Mouse (Mus musculus): ENCODE measurements around the gene Ganab. TPM values are rescaled to one million over a fixed set of nuclear protein-coding genes. Genes with fewer than 3 reads are reported as not detected.
A peak's percentile ranks its signal among the peaks of the same experiment; 100 is the strongest.

The Ganab gene
- polyA plus RNA-seq, 1 experiment from 2014 or later: 118 TPM

DNA sequence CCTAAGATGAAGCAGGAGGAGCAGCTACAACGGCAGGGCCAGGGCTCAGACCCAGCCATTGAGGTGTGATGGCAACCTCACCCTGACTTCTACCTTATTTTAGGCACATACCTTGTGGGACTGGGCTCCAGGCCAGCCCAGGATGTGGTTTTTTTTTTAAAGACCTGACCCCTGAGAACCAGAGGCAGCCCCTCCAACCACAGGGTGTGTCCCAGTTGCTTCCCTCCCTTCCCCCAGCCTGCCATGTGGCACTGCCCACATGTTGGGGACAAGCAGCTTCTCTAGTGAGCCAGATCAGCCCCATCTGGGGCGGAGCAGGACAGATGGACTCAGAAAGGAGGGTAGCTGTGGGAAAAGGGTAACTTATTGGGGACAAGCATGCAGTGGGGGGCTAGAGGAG lies 28.9 kb downstream of the Ganab start:
- no peak for DNase-seq (ENCODE audit: low spot score)
- H3K4me1 ChIP-seq: peaks cover 28% of the 10 kb centered on the region
- peaks cover 60% of the 10 kb centered on the region for H3K36me3 ChIP-seq
- H3K27me3 ChIP-seq (ENCODE audit: low read depth, poor library complexity, severe bottlenecking): no peaks in the 10 kb centered on the region
- H3K27ac ChIP-seq (replicated peaks): no peak overlapping the region
- H3K9me3 ChIP-seq (replicated peaks): no peaks in the 10 kb centered on the region
- 84% methylated on average over 2 of the region's 2 CpGs for WGBS
- no peak overlapping the region for H3K4me3 ChIP-seq

DNA sequence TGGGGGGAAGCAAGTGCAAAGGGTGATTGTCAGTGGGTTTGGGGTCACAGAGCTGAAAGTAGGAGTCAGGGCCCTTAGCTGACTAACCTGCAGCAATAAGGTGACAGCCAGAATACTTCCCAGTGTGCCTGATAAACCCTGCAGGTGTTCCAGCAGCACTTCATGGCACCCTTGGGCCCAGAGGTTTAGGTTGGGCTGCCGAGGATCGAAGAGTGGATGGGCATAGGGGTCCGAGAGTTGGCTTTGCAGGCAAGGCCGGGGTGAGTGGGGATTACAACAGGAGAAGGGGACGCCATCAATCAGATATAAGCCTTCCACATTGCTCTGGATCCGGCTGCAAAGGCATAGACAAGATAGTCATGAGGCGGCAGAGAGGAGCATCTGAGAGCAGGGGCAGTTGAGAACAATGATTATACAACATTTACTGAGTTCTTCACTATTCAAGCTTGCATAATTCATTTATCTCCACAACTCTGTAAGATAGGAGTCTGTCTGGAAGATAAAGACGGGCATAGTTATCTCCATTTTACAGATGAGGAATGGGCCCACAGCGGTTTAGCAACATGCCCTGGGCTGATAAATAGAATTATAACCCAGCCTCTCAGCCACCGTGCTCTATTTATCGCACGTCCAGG lies 30.1 kb downstream of the Ganab start:
- 92% methylated on average over 12 of the region's 12 CpGs for WGBS
- H3K36me3 ChIP-seq: peaks cover 57% of the 10 kb centered on the region

DNA sequence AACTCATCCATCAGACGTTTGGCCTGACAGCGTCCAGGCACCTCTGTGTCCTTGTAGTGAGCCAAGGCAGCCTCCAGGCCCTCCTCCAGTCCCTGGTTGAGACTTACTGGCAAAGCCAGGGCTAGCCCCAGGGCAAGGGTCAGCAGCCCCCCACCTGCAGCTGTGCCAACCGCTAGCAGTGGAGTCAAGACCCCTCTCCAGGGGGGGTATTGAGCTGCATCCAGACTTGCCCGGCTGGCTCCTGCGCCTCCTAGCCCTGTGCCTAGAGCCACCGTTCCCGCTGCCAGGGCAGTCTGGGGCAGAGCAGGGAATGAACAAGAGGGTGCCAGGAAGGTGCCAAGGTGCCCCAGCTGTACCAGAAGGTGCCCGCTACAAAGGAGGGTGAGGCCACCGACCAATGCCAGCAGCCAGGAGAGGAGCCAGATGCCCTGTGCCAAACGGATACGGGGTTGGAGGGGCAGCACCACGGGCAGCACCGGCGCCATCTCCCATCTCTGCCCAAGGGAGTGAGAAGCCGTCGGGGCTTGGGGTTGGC lies 30.9 kb downstream of the Ganab start:
- DNase-seq (ENCODE audit: low spot score): no peak
- peak overlapping the region; percentile 83 for H3K4me3 ChIP-seq
- WGBS: 16% methylated on average over 16 of the region's 16 CpGs
- H3K9me3 ChIP-seq (replicated peaks): no peaks in the 10 kb centered on the region
- peak overlapping the region; percentile 90 for H3K27ac ChIP-seq (replicated peaks)
- no peaks in the 10 kb centered on the region for H3K27me3 ChIP-seq (ENCODE audit: low read depth, poor library complexity, severe bottlenecking)
- H3K4me1 ChIP-seq: peaks cover 27% of the 10 kb centered on the region
- peaks cover 57% of the 10 kb centered on the region for H3K36me3 ChIP-seq

More for the DNA sequence above, 30.1 kb downstream of the Ganab start:
- no peaks in the 10 kb centered on the region for H3K9me3 ChIP-seq (replicated peaks)
- H3K27me3 ChIP-seq (ENCODE audit: low read depth, poor library complexity, severe bottlenecking): no peaks in the 10 kb centered on the region
- DNase-seq (ENCODE audit: low spot score): no peak
- no peak overlapping the region for H3K4me3 ChIP-seq
- H3K27ac ChIP-seq (replicated peaks): no peak overlapping the region
- H3K4me1 ChIP-seq: peaks cover 27% of the 10 kb centered on the region

DNA sequence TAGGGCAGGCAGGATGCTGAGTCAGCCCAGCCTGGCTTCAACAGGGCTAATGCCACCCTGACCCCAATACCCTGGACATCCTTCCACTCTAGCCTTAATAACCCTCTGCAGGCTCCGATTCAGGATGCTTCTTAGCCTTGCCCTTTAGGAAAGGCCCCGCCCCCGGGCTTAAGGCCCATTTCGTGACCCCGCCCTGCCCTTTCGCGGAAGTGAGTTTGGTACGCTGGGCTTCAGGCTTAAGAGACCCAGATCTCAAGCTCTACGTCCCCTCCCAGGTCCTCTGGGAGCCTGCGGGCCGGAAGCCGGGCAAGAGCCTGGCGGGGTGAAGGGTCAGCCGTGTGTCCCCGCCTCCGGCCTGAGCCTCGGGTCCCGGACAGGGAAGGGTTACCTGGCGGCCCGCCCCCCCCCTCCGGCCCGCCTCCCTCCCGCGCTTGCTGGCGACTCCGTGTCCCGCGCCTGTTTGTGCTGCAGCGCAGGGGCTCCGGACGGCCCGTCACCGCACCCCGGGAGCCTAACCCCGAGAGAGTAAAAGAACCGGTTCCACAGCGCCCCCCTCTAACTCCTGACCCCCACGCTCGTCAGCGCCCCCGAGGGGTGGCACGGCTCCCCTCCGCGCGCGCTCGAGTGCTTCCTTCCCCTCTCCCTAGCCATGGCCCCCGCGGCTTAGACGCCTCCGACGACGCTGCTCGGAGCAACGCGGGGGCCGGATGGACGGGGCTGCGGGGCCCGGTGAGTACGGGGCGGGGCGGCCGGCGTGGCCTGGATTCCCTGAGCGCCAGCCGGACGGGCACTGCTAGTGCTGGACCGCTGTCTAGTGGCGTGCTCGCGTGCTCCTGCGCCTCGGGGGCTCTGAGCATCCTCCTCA lies 31.6 kb downstream of the Ganab start, which contains the start of the genes Rom1 and Eml3:
TSS of gene Rom1 (minus strand) at position 133 of the 865 bp plus-strand sequence.
TSS of gene Eml3 (plus strand) at position 329 of the 865 bp plus-strand sequence.
- Histone ChIP-seq H3K27ac (replicated peaks) (peak within 1 kb of the TSS; percentile 90), H3K36me3 (peaks cover 58% of the 10 kb centered on the region), H3K9me3 (replicated peaks) (no peaks in the 10 kb centered on the region), H3K4me3 (peak within 1 kb of the TSS; percentile 83), H3K4me1 (peaks cover 27% of the 10 kb centered on the region), H3K27me3 (ENCODE audit: low read depth, poor library complexity, severe bottlenecking) (no peaks in the 10 kb centered on the region)
- peak; percentile 83 for DNase-seq (ENCODE audit: low spot score)
- 1% methylated on average over 70 of the region's 74 CpGs for WGBS

DNA sequence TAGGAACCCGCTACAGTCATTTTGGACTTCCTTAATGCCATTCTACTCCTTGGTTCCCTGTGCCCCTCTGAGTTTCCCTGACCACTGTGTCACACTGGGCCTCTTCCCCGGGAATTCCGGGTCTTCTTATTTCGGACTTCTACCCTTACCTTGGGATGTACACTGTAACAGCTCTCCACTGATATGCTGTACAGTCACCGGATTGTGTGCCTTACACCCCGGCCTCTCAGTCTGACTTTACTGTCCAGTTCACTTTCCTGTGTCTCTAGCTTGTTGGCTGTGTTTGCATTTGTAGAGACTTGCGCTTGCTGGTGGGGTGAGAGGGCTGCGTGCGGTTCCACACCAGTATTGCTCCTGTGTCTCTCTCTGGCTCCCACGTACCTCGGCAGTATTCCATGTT lies 32.2 kb downstream of the Ganab start:
- WGBS: 18% methylated on average over 11 of the region's 11 CpGs
- H3K4me1 ChIP-seq: peaks cover 27% of the 10 kb centered on the region
- H3K27me3 ChIP-seq (ENCODE audit: low read depth, poor library complexity, severe bottlenecking): no peaks in the 10 kb centered on the region
- peak overlapping the region; percentile 83 for H3K4me3 ChIP-seq
- peak overlapping the region; percentile 90 for H3K27ac ChIP-seq (replicated peaks)
- DNase-seq (ENCODE audit: low spot score): peak; percentile 32
- H3K9me3 ChIP-seq (replicated peaks): no peaks in the 10 kb centered on the region
- H3K36me3 ChIP-seq: peaks cover 62% of the 10 kb centered on the region

DNA sequence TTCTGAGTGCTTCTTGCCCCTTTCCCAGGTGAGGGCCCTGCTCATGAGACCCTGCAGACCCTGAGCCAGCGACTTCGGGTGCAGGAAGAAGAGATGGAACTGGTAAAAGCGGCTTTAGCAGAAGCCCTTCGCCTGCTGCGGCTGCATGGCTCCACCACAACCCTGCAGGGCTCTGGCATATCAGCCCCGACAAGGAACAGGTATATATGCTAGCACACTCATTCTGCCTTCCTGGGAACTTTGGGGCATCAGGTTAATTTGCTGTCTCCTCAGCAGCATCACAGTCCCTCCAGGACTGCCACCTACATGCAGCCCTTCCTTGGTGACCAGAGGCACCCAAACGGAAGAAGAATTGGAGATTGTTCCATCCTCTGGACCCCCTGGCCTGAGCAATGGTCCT lies 32.9 kb downstream of the Ganab start:
- Histone ChIP-seq H3K9me3 (replicated peaks) (no peaks in the 10 kb centered on the region), H3K27ac (replicated peaks) (no peak overlapping the region), H3K27me3 (ENCODE audit: low read depth, poor library complexity, severe bottlenecking) (no peaks in the 10 kb centered on the region), H3K36me3 (peaks cover 62% of the 10 kb centered on the region), H3K4me3 (peak overlapping the region; percentile 83), H3K4me1 (peaks cover 27% of the 10 kb centered on the region)
- no peak for DNase-seq (ENCODE audit: low spot score)
- 78% methylated on average over 7 of the region's 7 CpGs for WGBS

DNA sequence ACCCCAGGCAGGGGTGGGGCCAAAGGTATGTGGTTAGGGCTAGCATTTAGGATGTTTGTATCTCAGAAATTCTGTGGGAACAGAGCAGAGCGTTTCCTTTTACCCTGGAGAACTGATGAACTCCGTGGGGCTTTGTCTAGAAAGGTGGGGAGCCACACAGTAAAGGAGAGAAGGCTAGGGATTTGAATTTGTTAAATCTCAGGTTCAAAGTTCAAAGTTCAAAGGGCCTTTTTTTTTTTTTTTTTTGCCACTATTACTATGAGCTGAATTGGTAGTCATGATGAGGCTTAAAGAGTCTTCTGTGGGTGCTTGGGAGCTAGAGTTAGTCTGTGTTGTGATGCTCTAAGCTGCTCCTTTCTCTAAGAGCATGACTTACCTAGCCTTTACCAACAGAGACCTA lies 38.9 kb downstream of the Ganab start:
- H3K4me1 ChIP-seq: peaks cover 13% of the 10 kb centered on the region
- H3K27ac ChIP-seq (replicated peaks): no peak overlapping the region
- WGBS: 86% methylated on average over 2 of the region's 2 CpGs
- DNase-seq (ENCODE audit: low spot score): no peak
- H3K36me3 ChIP-seq: peaks cover 69% of the 10 kb centered on the region
- no peak overlapping the region for H3K4me3 ChIP-seq
- no peaks in the 10 kb centered on the region for H3K9me3 ChIP-seq (replicated peaks)
- H3K27me3 ChIP-seq (ENCODE audit: low read depth, poor library complexity, severe bottlenecking): no peaks in the 10 kb centered on the region

DNA sequence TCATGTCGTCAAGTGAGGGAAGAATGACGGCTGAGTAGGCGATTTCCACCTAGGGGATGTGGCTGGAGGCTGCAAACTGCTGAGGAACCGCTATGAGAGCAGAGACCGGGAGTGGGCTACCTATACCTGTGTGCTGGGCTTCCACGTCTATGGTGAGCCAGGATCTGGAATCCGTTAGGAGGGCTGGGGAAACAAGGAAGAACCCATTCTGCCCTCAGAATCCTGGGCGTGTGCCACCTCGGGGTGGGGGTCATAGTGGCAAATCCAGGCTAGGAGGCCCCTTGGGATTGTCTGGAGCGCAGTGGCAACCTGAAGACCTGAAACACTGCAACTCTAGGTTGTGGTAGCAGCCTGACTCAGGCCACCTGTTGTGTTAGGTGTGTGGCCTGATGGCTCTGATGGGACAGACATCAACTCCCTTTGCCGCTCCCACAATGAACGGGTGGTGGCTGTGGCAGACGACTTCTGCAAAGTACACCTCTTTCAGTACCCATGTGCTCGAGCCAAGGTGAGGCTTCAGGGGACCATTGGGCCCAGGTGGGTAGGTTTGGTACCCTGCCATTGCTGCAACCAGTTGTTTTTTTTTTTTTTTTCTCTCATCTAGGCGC lies 42.8 kb downstream of the Ganab start:
- WGBS: 81% methylated on average over 15 of the region's 15 CpGs
- Histone ChIP-seq H3K9me3 (replicated peaks) (no peaks in the 10 kb centered on the region), H3K27me3 (ENCODE audit: low read depth, poor library complexity, severe bottlenecking) (no peaks in the 10 kb centered on the region), H3K4me1 (peaks cover 34% of the 10 kb centered on the region), H3K27ac (replicated peaks) (peak overlapping the region; percentile 98; the same call in 1 of the 2 replicates), H3K4me3 (peak overlapping the region; percentile 97), H3K36me3 (peaks cover 65% of the 10 kb centered on the region)
- DNase-seq (ENCODE audit: low spot score): no peak

DNA sequence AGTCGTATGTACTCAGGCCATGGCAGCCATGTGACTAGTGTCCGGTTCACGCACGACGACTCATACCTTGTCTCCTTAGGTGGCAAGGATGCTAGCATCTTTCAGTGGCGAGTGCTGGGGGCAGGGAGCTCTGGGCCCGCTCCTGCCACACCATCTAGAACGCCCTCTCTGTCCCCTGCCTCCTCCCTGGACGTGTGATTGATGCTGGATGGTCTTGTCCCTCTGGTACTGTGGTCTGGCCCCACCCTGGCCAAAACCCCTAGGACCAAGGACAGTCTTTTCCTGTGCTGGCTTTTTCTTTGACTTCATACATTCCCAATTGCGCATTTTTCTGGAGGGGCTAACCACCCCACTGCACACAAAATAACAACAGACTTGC lies 43.3 kb downstream of the Ganab start:
- peak overlapping the region; percentile 97 for H3K4me3 ChIP-seq
- peaks cover 65% of the 10 kb centered on the region for H3K36me3 ChIP-seq
- no peak for DNase-seq (ENCODE audit: low spot score)
- no peaks in the 10 kb centered on the region for H3K9me3 ChIP-seq (replicated peaks)
- H3K27me3 ChIP-seq (ENCODE audit: low read depth, poor library complexity, severe bottlenecking): no peaks in the 10 kb centered on the region
- peak overlapping the region; percentile 98 for H3K27ac ChIP-seq (replicated peaks)
- 42% methylated on average over 10 of the region's 10 CpGs for WGBS
- peaks cover 34% of the 10 kb centered on the region for H3K4me1 ChIP-seq

DNA sequence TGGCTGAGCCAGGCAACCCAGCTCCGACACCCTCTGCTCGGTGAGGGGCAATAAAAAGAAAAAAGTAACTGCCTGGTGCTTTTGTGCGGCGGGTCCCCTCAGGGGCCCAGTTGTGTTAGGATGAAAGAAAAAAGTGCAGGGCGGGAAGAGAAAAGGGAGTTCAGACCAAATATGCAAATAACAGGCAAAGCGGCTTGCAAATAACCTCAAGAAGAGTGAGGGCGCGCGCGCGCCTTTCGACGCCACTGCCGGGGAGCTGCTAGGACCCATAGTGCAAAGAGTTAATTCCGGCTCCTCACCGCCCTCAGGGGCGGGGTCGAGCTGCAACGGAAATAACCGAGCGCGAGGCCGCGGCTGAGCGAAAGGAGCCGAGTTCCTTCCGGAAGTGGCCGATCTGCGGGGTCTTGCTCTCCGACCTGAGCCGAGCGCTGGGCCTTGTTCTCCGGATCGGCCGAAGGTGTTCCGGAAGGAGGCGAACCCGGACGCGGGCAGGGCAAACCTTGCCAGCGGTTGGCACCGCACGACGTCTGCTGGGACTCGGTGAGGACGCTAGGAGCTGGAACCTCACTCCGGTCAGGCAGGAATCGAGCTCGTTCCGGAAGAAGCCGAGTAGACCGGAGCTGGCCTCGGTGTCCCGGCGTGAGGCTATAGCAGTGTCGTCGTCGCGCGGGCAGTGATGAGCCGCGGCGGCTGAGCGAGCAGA lies 43.8 kb downstream of the Ganab start, which contains the start of gene Mta2:
TSS of gene Mta2 (plus strand) at position 361 of the 703 bp plus-strand sequence.
- Histone ChIP-seq H3K4me3 (peak within 1 kb of the TSS; percentile 97), H3K36me3 (peaks cover 65% of the 10 kb centered on the region), H3K4me1 (peaks cover 34% of the 10 kb centered on the region), H3K9me3 (replicated peaks) (no peaks in the 10 kb centered on the region), H3K27ac (replicated peaks) (peak within 1 kb of the TSS; percentile 98), H3K27me3 (ENCODE audit: low read depth, poor library complexity, severe bottlenecking) (no peaks in the 10 kb centered on the region)
- DNase-seq (ENCODE audit: low spot score): peak; percentile 99
- under 1% methylated on average over 64 of the region's 64 CpGs for WGBS

DNA sequence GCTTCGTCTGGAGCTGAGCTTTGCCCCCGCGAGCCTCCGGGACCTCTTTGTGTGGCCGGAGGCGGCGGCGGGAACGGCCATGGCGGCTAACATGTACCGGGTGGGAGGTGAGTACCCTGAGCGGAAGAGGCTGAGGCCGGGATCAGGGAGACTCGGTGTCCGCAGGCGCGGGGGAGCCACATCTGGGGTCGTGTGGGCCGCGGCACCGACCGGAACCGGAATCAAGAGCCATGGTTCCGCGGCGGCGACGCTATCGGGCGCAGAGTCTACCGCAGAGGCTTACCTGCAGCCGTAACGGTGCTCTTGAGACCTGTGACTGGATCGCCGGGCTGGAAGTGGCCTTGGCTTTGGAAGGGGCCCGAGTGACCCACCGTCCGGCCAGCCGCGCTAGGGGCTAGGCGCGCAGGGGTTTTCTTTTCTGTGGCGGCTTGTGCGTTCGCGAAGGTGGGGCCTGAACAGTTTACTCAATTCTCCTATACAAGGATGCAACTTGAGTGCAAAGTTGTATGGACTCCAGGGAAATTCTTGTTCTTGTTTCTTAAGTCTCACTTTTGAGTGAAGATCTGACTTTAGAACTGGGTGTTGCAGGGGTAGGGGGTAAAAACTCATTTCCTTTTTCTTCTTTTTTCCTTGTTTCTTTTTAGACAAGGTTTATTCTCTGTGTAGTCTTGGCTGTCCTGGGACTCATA lies 44.5 kb downstream of the Ganab start:
- no peaks in the 10 kb centered on the region for H3K9me3 ChIP-seq (replicated peaks)
- H3K4me1 ChIP-seq: peaks cover 34% of the 10 kb centered on the region
- H3K27me3 ChIP-seq (ENCODE audit: low read depth, poor library complexity, severe bottlenecking): no peaks in the 10 kb centered on the region
- H3K4me3 ChIP-seq: peak overlapping the region; percentile 97
- under 1% methylated on average over 46 of the region's 46 CpGs for WGBS
- peak overlapping the region; percentile 98 for H3K27ac ChIP-seq (replicated peaks)
- H3K36me3 ChIP-seq: peaks cover 65% of the 10 kb centered on the region
- no peak for DNase-seq (ENCODE audit: low spot score)

Data from midbrain, embryonic 10.5 days (tissue).